Mouse (Mus musculus) left cerebral cortex, adult 11 months (tissue): ENCODE results near the gene Capn7.

Experiments
- DNase-seq: peaks from one replicate; pipeline ENCODE4 v3.0.0; 2022; ENCODE audit warnings: low spot score

The Capn7 gene

GRCm38 (mm10) chr14:31396428-31396827 is 60.0 kb downstream of the Capn7 start:
- no peak for DNase-seq

- DNase-seq, result no peak
Observed at GRCm38 (mm10) chr14:31397353-31397752, 60.9 kb downstream of the Capn7 start.

DNA sequence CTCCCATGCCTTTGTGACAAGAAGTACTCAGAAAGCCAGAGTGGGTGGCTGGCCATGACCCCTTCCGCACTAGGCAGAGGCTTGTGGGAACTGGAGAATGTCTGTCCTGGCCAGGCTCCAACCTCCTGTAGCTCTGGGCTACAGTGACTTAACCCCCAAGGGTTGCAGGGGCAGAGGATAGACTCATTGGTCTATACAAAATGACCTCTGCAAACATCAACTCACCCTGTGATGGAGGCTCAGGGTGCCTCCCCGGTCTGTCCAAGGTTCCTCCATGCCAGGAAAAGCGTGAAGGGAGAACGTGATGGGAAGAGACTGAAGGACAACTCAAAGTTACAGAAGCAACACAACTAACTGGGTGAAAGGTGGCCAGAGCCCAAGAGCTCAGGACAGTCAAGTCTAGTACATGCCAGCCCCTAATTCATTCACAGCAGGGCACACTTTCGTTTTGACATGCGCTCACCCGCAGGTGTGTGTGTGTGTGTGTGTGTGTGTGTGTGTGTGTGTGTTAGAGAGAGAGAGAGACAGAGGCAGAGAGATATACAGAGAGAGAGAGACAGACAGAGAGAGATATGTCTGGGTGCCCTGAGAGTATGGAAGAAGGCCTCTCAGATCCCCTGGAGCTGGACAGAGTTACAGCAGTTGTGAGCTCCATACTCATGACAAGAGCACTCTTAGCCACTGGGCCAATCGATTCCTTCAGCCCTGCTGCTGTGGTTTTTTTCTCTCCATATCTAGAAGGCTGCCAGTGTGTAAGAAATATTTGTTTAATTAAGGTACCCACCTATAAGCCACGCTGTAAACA is 61.6 kb downstream of the Capn7 start:
- no peak for DNase-seq

- DNase-seq, result no peak
Observed at GRCm38 (mm10) chr14:31398819-31399218, 62.4 kb downstream of the Capn7 start.

DNA sequence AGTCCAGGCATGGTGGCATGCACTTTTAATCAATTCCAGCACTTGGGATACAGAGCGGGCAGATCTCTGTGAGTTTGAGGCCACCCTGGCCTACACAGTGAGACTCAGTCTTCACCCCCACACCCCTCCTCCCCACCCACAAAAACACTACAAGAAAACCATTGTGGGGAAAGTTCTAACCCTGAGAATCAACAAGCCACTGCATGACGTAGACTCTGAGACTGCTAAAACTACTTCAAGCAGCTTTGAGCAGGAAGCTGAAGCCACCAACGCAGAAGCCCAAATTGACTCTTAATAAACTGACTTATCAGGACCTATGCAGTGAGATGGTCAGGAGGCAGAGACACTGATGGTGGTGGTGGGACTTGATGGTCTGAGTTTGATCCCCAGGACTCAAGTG is 62.8 kb downstream of the Capn7 start:
- DNase-seq, result no peak

DNA sequence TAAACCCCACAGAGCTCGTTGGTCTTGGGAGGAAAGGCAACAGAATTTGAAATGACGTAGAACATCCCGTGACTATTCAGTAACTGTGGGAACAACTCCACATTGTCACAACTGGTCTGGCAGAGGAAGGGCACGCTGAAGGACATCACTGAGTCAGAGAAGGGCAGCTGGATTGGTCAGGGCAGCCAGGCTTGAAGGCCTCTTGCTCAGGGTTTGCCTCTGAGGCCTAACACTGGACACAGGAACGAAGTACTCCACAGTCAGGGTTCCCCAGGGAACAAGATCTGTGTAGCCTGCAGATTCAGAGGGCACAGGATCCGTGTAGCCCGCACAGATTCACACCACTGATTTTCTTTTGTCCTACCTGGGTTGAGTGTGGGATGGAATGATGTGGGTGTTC is 63.8 kb downstream of the Capn7 start:
- no peak for DNase-seq

DNA sequence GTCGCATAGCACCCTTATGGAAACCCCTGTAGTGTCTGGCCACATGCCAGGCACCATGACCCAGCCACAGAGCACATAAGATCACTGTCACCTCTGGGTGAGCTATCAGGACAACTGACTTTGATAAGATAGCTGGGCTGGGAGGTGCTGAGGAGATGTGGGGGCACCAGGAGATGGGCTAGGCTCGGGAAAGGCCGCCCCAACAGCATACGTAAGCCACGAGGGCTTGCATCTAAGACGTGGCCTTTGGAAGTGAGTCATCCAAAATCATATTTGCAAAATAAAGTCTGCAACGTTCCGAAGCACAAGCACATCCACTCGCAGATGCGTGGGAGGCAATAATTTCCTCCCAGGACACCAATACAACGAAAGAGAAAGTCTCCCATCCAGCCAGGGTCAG is 64.5 kb downstream of the Capn7 start:
- DNase-seq, result no peak

DNA sequence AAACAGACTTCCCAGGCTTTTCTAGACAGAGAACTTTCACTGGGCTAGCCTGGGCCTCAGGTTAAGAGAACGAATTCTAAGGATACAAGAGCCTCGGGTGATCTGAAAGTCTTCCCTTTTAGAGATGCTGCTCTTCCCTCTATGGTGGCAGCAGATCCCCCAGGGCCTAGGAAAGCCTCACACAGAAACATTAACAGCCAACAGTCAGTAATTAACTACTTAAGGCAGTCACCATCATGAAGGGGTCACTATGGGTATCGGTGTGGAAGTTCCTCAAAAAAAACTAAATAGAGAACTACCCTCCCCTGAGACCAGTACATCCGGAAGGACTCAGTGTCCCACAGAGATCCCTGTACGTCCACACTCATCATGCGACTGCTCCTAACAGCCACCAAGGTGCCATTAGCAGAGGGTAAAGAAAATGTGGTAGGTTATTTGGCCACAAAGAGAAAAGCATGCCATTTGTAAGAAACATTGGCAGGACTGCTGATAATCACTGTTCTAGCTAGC is 65.5 kb downstream of the Capn7 start:
- no peak for DNase-seq

DNA sequence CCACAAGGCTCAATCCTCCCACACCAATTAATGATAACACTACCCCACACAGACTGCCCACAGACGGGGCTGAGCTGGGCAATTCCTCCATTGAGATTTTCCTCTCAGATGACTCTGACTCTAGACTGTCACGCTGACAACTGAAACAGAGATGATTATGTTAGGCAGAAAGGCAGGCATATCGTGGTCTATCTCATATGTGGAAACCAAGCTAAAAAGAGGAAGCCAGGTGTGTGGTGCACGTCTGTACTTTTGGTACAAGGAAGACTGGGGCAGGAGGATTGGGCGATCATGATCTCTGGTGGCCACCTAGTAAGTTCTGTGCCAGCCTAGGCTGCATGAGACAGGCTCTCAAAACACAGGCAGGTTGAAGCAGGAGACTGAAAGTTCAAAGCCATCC is 66.3 kb downstream of the Capn7 start:
- DNase-seq, result no peak

GRCm38 (mm10) chr14:31403556-31403955 is 67.1 kb downstream of the Capn7 start:
- no peak for DNase-seq

GRCm38 (mm10) chr14:31403995-31404394 is 67.6 kb downstream of the Capn7 start:
- no peak for DNase-seq

DNA sequence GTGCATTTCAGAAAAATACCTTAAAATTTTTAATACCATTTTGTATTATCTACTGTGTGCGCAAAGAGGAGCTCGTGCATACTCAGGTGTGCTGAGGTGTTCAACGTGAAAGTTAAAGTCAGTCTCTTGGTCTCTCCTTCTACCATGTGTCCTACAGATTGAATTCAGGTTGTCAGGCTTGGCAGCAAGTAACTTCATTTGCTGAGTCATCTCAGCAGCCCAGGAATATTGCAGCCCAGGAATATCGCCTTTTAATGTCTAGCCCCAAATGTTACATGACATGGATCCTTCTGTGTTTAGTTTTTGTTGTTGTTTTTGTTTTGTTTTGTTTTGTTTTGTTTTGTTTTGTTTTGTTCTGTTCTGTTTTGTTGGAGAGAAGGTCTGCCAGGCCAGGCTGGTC is 68.2 kb downstream of the Capn7 start:
- DNase-seq, result no peak

- no peak for DNase-seq
Observed at GRCm38 (mm10) chr14:31405652-31406051, 69.2 kb downstream of the Capn7 start.

GRCm38 (mm10) chr14:31406154-31406810 is 69.8 kb downstream of the Capn7 start:
- DNase-seq, result no peak

GRCm38 (mm10) chr14:31407208-31407607 is 70.8 kb downstream of the Capn7 start:
- no peak for DNase-seq

GRCm38 (mm10) chr14:31407911-31408604 is 71.6 kb downstream of the Capn7 start:
- no peak for DNase-seq

DNA sequence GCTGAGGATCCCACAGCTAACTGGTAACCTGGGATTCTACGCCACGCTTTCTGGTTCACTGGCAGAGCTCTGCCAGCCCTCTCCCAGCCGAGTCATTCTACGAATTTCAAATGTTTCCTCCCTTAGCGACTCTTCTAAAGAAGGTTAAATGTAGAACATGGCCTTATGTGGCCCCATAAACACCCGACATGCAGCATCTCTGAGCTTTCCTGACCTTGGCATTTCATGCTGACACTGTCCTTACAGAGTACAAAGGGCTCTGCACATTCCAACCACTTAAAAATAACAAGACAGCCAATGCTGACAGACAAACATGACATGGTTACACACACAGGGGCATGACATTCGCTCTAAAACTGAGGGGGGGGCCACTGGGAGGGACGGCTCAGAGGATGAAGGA is 72.2 kb downstream of the Capn7 start:
- no peak for DNase-seq

- DNase-seq, result no peak
Observed at GRCm38 (mm10) chr14:31410123-31410724, 73.8 kb downstream of the Capn7 start.

- DNase-seq, result no peak
Observed at GRCm38 (mm10) chr14:31410737-31411136, 74.3 kb downstream of the Capn7 start.

DNA sequence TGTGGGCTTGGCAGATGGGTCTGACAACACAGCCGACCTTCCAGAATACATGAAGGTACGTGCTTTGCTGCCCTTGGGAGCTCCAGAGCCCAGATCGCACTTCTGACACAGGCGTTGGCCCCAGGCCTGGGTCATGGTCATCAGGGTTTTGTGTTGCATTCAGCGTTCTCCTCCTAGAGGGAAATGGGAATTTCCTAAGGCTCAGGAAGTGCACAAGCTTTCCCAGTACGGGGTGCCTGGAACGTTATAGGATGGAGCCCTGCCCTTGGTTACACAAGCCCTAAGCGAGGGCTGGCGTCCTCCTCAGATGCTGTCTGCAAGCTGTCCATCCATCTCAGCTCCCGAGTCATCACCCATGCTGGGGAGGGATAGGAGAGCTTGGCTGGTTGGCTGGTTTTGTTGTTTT is 76.2 kb downstream of the Capn7 start:
- DNase-seq, result no peak

DNA sequence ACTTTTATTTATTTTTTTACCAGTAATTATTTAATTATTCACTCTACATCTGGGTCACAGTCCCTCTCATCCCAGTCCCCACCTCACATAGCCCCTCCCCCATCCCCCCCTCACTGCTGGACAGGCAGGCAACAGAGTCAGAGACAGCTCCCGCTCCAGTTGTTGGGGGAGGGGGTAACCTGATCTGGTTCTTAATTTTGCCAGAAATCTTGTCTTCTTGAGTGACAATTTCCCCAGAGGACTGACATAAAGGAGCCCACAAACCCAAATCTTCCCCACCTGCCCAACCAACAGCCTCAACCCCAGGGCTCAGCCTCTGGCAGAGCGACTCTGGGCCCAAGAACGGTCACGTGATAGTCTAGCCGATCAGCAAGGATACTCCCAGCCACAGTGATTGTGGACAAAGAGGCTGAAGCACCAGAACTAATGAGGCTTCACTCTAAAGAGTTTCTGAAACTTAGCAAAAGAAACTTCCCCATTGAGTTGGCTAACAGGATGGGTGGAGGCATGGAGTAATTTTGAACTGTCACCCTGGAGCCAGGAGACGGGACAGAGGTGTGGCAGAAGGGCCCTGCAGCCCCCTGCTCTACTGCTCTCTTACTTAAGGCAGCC is 77.1 kb downstream of the Capn7 start:
- no peak for DNase-seq
